Mouse (Mus musculus) kidney, embryonic 16.5 days (tissue): ENCODE measurements around the gene Kcnk1. TPM values are rescaled to one million over a fixed set of nuclear protein-coding genes. Genes with fewer than 3 reads are reported as not detected.

Source experiments
- ATAC-seq: fragments of 200-750 bp; cut with Nextera tagmentation; 2 replicates; pipeline ENCODE4 v1.8.0; 2017; ENCODE audit warnings: moderate TSS enrichment; ENCODE audit not compliant: low FRiP score, low TSS enrichment
- H3K27ac ChIP-seq: fragments of 300-500 bp; sonication (generic); 2 replicates; pipeline ENCODE4 v1.5.1; 2014; ENCODE audit warnings: low read length
- H3K27me3 ChIP-seq: fragments of 300-500 bp; sonication (generic); 2 replicates; pipeline ENCODE4 v1.6.1; 2014; ENCODE audit warnings: low read length, control low read depth, mixed read lengths; ENCODE audit not compliant: insufficient read depth
- H3K36me3 ChIP-seq: fragments of 300-500 bp; sonication (generic); 2 replicates; pipeline ENCODE4 v1.6.1; 2014; ENCODE audit warnings: low read length, control low read depth, mixed read lengths; ENCODE audit not compliant: insufficient read depth
- H3K4me1 ChIP-seq: fragments of 300-500 bp; sonication (generic); 2 replicates; pipeline ENCODE4 v1.6.1; 2014; ENCODE audit warnings: low read length, control low read depth, mixed read lengths; ENCODE audit not compliant: insufficient read depth
- H3K4me2 ChIP-seq: fragments of 300-500 bp; sonication (generic); replicated peaks from 2 replicates; pipeline ENCODE4 v1.6.1; 2014; ENCODE audit warnings: low read depth, low read length
- H3K4me3 ChIP-seq: fragments of 300-500 bp; sonication (generic); 2 replicates; pipeline ENCODE4 v1.5.1; 2014; ENCODE audit warnings: mild to moderate bottlenecking, low read length
- H3K9ac ChIP-seq: fragments of 300-500 bp; sonication (generic); replicated peaks from 2 replicates; pipeline ENCODE4 v1.6.1; 2014; ENCODE audit warnings: low read length
- H3K9me3 ChIP-seq: fragments of 300-500 bp; sonication (generic); 2 replicates; pipeline ENCODE4 v1.6.1; 2016; ENCODE audit warnings: low read length, control low read depth
- WGBS: fragments of 180-500 bp; shearing (Covaris S2); extraction: QIAGEN DNeasy Blood & Tissue Kit; methylation state at CpG from one replicate; pipeline ENCODE4 v1.1.7; 2014; 5-methylcytosine and 5-hydroxymethylcytosine counted together
- polyA plus RNA-seq: library from polyadenylated mRNA; unstranded; fragments of >200 nt; fragmentation: Nextera tagmentation; extraction: Ambion mirVana; gene quantifications from 2 replicates; pipeline ENCODE4 v1.2.1, GENCODE M21; 2015

Gene Kcnk1
- polyA plus RNA-seq, 1 experiment from 2014 or later, result 53.6 TPM

DNA sequence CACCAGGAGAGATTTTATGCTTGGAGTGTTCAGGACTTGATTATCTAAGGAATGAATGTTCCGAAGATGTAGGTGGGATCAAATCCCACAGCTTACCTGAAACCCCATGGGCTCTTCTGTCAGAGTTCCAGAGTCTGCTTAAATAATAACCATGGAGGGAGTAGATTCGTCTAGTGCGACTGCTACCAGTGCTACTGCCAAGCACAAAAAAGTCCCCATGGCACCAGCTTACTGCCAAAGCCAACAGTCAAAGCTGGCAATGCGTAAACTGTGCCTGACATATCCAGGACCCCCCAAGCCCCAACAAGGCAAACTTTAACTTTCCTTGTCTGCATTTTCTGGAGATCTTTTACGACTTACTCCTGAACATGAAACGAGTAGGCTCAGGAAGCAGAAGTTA, 32.5 kb downstream of the Kcnk1 start:
- Histone ChIP-seq H3K4me1 (peaks cover 8% of the 10 kb centered on the region), H3K4me2 (no peak overlapping the region), H3K9me3 (no peaks in the 10 kb centered on the region), H3K27ac (peak overlapping the region; percentile 84), H3K27me3 (no peaks in the 10 kb centered on the region), H3K4me3 (no peak overlapping the region), H3K36me3 (peaks cover 3% of the 10 kb centered on the region; the same call in 1 of the 2 replicates), H3K9ac (no peak overlapping the region)
- WGBS, result 49% methylated on average over 6 of the region's 6 CpGs
- ATAC-seq, result no peak

DNA sequence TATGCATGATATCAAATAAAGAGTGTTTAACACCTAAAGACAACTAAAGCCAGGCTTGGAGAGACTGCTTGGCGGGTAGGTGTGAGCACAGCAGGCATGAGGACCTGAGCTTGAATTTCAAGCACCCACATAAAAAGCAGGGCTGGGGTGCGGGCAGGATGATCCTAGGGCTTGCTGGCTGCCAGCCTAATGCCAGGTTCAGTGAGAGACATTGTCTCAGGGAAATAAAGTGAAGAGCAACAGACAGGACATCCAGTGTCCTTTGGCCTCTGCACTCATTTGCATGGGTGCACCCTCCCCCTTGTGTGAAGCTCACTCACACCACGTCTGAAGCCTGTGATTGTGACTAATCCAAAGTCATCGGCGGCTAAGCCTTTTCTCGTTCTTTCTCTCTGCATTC, 34.0 kb downstream of the Kcnk1 start:
- Histone ChIP-seq H3K4me2 (no peak overlapping the region), H3K27ac (no peak overlapping the region), H3K27me3 (no peaks in the 10 kb centered on the region), H3K4me3 (no peak overlapping the region), H3K9ac (no peak overlapping the region), H3K36me3 (peaks cover 3% of the 10 kb centered on the region; the same call in 1 of the 2 replicates), H3K9me3 (no peaks in the 10 kb centered on the region), H3K4me1 (peaks cover 8% of the 10 kb centered on the region)
- ATAC-seq, result no peak
- 61% methylated on average over 6 of the region's 6 CpGs for WGBS

DNA sequence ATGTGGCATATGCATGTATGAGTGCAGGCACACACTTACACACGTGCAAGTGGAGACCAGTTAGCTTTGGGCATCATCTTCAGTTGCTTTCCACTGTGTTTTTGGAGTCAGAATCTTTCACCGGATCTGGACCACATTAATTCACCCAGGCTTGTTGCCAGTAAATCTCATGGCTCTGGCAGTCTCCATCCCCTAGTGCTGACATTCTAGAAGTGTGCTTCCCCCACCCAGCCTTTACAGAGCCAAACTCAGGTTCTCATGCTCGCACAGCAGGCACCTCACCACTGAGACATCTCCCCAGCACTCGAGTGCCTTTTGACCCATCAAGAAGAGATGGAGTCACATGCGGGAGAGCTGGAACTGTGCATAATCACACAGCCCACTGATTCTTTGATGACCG, 37.8 kb downstream of the Kcnk1 start:
- no peak overlapping the region for H3K4me3 ChIP-seq
- no peaks in the 10 kb centered on the region for H3K9me3 ChIP-seq
- 60% methylated on average over 6 of the region's 6 CpGs for WGBS
- H3K4me2 ChIP-seq, result no peak overlapping the region
- no peak for ATAC-seq
- no peak overlapping the region for H3K27ac ChIP-seq
- H3K9ac ChIP-seq, result no peak overlapping the region
- H3K36me3 ChIP-seq, result peaks cover 3% of the 10 kb centered on the region; the same call in 1 of the 2 replicates
- H3K4me1 ChIP-seq, result 0 out of 2 replicates have a peak, but pooled peaks cover 3% of the 10 kb centered on the region
- H3K27me3 ChIP-seq, result no peaks in the 10 kb centered on the region

DNA sequence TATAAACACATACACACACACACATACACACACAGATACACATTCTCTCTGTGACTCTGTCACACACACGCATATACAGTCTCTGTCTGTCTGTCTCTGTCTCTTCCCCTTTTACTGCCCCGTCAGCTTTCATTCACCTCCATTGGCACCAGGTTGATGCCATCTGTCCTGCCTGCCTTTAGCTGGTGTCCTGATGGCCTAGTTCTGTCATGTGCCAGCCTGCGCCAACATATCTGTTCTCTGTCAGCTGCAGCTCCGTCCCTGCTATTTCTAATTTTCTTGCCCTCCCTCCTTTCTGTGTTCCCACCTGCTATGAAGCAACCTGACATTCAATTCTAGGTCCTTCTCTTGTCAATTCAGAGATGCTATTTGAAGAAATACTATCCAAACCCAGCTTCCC, 40.1 kb downstream of the Kcnk1 start:
- no peaks in the 10 kb centered on the region for H3K9me3 ChIP-seq
- no peak overlapping the region for H3K4me3 ChIP-seq
- H3K4me1 ChIP-seq, result no peaks in the 10 kb centered on the region
- no peak overlapping the region for H3K4me2 ChIP-seq
- no peak overlapping the region for H3K27ac ChIP-seq
- H3K36me3 ChIP-seq, result peaks cover 3% of the 10 kb centered on the region; the same call in 1 of the 2 replicates
- WGBS, result 87% methylated on average over 4 of the region's 4 CpGs
- H3K9ac ChIP-seq, result no peak overlapping the region
- no peak for ATAC-seq
- H3K27me3 ChIP-seq, result no peaks in the 10 kb centered on the region

DNA sequence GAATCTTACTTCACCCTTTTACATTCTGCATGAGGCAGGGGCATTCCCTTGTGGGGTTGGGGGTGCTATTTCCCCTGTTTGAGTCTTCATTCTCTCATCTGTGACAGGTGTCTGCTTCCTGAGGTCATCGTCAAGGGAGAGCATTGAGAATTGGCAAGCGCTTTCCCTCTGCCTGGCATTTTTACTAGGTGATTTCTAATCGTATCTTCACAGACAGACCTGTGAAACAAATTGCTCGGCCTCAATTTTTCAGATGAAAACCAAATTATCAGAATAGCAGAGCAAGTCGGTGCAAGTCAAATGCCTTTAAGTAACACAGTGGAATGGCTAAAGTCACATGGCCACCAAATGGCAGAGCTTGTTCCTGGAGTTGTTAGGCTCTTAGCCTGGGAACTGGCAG, 41.4 kb downstream of the Kcnk1 start:
- no peak overlapping the region for H3K9ac ChIP-seq
- H3K4me1 ChIP-seq, result no peaks in the 10 kb centered on the region
- H3K27me3 ChIP-seq, result no peaks in the 10 kb centered on the region
- no peak overlapping the region for H3K4me3 ChIP-seq
- ATAC-seq, result no peak
- no peaks in the 10 kb centered on the region for H3K9me3 ChIP-seq
- WGBS, result 79% methylated on average over 5 of the region's 5 CpGs
- no peak overlapping the region for H3K4me2 ChIP-seq
- no peak overlapping the region for H3K27ac ChIP-seq
- peaks cover under 1% of the 10 kb centered on the region; the same call in 1 of the 2 replicates for H3K36me3 ChIP-seq

DNA sequence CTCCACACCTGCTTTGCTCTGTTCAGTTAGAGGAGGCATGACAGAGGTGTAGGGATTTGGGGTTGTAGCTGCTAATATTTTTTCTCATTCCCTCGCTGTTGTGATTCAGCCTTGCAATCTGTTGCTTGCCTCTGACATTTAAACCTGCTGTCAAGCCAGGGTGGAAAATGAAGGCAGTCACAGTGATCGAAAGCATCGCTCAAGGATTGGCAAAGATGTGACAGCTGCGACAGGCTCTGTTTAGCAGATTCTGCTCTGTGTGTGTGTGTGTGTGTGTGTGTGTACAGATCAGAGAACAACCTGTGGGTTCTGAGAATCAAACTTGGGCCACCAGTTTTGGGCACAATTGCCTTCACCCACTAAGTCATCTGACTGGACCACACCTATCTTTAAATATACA, 50.8 kb downstream of the Kcnk1 start:
- Histone ChIP-seq H3K9ac (no peak overlapping the region), H3K27ac (no peak overlapping the region), H3K27me3 (no peaks in the 10 kb centered on the region), H3K9me3 (no peaks in the 10 kb centered on the region), H3K4me3 (no peak overlapping the region), H3K4me2 (no peak overlapping the region), H3K36me3 (no peaks in the 10 kb centered on the region), H3K4me1 (no peaks in the 10 kb centered on the region)
- no peak for ATAC-seq
- 89% methylated on average over 4 of the region's 4 CpGs for WGBS

DNA sequence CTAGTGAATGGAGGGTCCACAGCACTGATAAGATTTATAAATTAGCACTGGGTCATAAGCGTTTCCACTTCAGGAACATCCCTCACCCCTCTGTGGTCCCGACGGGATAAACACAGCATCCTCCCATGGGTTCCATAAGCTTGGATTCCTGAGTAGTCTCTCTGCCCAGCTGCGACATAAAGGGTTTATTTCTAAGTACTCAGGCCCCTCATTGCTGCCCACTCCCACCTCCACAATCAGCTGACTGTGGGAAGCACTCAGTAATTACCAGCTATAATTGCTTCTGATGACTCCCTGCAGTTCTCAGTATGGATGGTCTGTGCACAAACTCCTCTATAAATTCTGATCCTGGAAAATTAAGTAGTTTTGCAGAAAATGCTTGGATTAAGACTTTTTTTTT, 58.9 kb downstream of the Kcnk1 start:
- 77% methylated on average over 4 of the region's 4 CpGs for WGBS
- H3K9ac ChIP-seq, result no peak overlapping the region
- no peak overlapping the region for H3K4me3 ChIP-seq
- no peaks in the 10 kb centered on the region for H3K27me3 ChIP-seq
- H3K27ac ChIP-seq, result no peak overlapping the region
- no peak for ATAC-seq
- no peaks in the 10 kb centered on the region for H3K36me3 ChIP-seq
- no peaks in the 10 kb centered on the region for H3K4me1 ChIP-seq
- H3K4me2 ChIP-seq, result no peak overlapping the region
- no peaks in the 10 kb centered on the region for H3K9me3 ChIP-seq

DNA sequence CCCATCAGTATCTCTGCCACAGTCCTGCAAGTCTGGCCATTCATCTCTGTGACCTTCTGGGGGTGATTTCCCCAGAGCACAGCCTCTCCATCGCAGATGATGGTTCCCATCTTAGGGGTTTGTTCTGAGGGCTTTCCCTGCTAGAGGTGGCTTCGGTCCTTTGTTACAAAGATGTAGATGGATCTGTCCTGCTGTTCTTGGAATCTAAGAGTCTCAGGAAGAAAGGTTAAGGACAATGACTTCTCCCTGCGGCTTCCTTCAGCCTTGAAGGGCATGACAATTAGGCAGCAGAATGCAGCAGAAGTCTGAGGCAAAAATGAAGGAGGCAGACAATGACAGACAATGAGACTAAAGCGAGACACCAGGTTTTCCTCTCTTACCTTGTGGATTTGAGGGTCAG, 63.9 kb downstream of the Kcnk1 start:
- 87% methylated on average over 4 of the region's 4 CpGs for WGBS
- no peaks in the 10 kb centered on the region for H3K4me1 ChIP-seq
- no peak for ATAC-seq
- H3K4me2 ChIP-seq, result no peak overlapping the region
- no peak overlapping the region for H3K27ac ChIP-seq
- H3K9me3 ChIP-seq, result no peaks in the 10 kb centered on the region
- no peak overlapping the region for H3K9ac ChIP-seq
- no peak overlapping the region for H3K4me3 ChIP-seq
- H3K27me3 ChIP-seq, result 0 out of 2 replicates have a peak, but pooled peaks cover 3% of the 10 kb centered on the region
- no peaks in the 10 kb centered on the region for H3K36me3 ChIP-seq

DNA sequence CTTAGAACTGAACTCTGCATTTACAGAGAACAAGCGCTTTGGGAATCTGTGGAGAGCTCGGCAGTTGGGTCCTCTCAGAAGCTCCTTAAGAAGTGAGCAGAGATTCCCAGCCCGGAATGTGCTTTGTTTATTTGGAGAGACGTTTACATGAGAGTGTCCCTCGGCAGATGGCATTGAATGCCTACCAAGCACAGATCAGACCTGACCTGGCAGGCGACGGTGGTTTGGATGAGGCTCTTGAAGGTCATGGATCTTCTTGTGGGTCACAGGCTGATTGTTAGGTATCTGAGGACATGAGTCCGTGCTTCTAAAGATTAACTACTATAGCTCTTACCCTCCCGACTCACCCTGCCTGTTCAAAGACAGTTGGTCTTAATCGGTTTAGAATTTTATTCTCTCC, 67.9 kb downstream of the Kcnk1 start:
- Histone ChIP-seq H3K36me3 (no peaks in the 10 kb centered on the region), H3K9ac (no peak overlapping the region)
- no peak for ATAC-seq

DNA sequence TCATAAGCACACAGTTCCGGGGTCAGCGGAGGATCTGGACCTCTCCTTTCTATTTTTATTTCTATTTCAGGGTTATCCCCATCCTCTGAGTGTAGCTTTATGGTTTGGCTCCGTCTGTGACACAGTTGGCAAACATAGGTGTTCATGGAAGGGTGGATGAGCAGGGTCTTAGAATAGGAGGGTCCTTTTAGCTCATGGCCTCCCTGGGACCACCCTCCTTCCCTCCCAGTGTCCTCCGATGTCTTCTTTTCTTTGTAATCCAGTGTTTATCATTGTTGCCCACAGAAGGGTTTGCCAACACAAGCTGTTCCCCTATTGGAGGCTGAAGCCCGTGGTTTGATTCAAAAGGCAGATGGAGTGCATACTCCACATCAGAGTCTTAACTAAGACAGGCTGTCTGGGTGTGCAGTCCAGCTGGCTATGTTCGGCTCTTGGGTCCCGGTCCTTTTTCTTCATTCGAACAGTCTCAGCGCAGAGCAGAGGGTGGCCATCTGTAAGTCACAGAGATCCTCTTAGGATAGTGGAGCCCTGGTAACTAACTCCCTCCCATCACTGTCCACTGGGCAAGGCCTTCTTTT, 69.0 kb downstream of the Kcnk1 start:
- no peaks in the 10 kb centered on the region for H3K36me3 ChIP-seq
- no peaks in the 10 kb centered on the region for H3K9me3 ChIP-seq
- no peak overlapping the region for H3K4me3 ChIP-seq
- H3K27me3 ChIP-seq, result 0 out of 2 replicates have a peak, but pooled peaks cover 3% of the 10 kb centered on the region
- peaks cover 4% of the 10 kb centered on the region; the same call in 1 of the 2 replicates for H3K4me1 ChIP-seq
- no peak overlapping the region for H3K27ac ChIP-seq
- H3K4me2 ChIP-seq, result no peak overlapping the region
- H3K9ac ChIP-seq, result no peak overlapping the region
- ATAC-seq, result no peak
- WGBS, result 72% methylated on average over 9 of the region's 9 CpGs

More for the DNA sequence above, 67.9 kb downstream of the Kcnk1 start:
- Histone ChIP-seq H3K4me2 (no peak overlapping the region), H3K4me1 (peaks cover 4% of the 10 kb centered on the region; the same call in 1 of the 2 replicates), H3K27me3 (0 out of 2 replicates have a peak, but pooled peaks cover 3% of the 10 kb centered on the region), H3K4me3 (no peak overlapping the region), H3K9me3 (no peaks in the 10 kb centered on the region), H3K27ac (no peak overlapping the region)
- WGBS, result 69% methylated on average over 10 of the region's 10 CpGs
